In genomic region chr9:88221276-88221675, GRCm38 (mm10) we compare ENCODE assay signal across 15 mouse cellular contexts.
A peak's percentile ranks its signal among the peaks of the same experiment; 100 is the strongest.
DNase-seq lines count a peak whose midpoint lies in the region; ATAC-seq and TF ChIP-seq lines count a peak whose summit lies in the region.
"Had no signal": no experiment of that assay in that cellular context is flagged by ENCODE, and none has a peak within 500 bp of the region (broad histone marks: within the 10 kb centered on the region; RNA-seq: fewer than 3 reads in every experiment).

No protein-coding gene starts in this region.

- no peak overlapping the region for H3K4me3 ChIP-seq in heart, embryonic 11.5 days (ENCODE audit: low read depth, low read length)
- no peak overlapping the region for H3K4me3 ChIP-seq in midbrain, embryonic 11.5 days (ENCODE audit: low read depth, low read length)
- no peak overlapping the region for H3K4me3 ChIP-seq in midbrain, embryonic 15.5 days
- peak overlapping the region; percentile 4; the same call in 1 of the 2 replicates for H3K4me3 ChIP-seq in testis, adult 2 months (ENCODE audit: control insufficient read depth, low read depth, low read length)
- no peak overlapping the region for H3K4me3 ChIP-seq in limb, embryonic 11.5 days (ENCODE audit: low read depth, low read length)
- H3K4me3 ChIP-seq: embryonic facial prominence, embryonic 13.5 days; embryonic facial prominence, embryonic 15.5 days; erythroblast, embryonic 14.5 days; forebrain, embryonic 10.5 days; forebrain, embryonic 13.5 days; forebrain, embryonic 15.5 days had no signal

- ATAC-seq in heart, embryonic 11.5 days (replicated peaks; ENCODE audit: insufficient number of reproducible peaks, low FRiP score, low TSS enrichment), result no peak
- no peak for ATAC-seq in midbrain, embryonic 11.5 days (ENCODE audit: low FRiP score)
- ATAC-seq in midbrain, embryonic 15.5 days (replicated peaks), result no peak
- ATAC-seq in limb, embryonic 11.5 days (ENCODE audit: insufficient number of reproducible peaks, low FRiP score, low TSS enrichment, low read depth), result 0 out of 2 replicates have a peak, but pooled peaks have one; percentile 11

- no peak for TF ChIP-seq CTCF in testis, adult 2 months (IDR thresholded peaks at IDR 0.05; ENCODE audit: control insufficient read depth, insufficient read depth, insufficient replicate concordance, low read depth, low read length)

- H3K36me3 ChIP-seq in heart, embryonic 11.5 days (ENCODE audit: control insufficient read depth, insufficient read depth, low read length), result no peaks in the 10 kb centered on the region
- H3K36me3 ChIP-seq in midbrain, embryonic 11.5 days (ENCODE audit: control insufficient read depth, insufficient read depth, low read length), result no peaks in the 10 kb centered on the region
- H3K36me3 ChIP-seq in midbrain, embryonic 15.5 days (replicated peaks), result no peaks in the 10 kb centered on the region
- no peaks in the 10 kb centered on the region for H3K36me3 ChIP-seq in testis, adult 2 months (ENCODE audit: control insufficient read depth, insufficient read depth, low read length)
- H3K36me3 ChIP-seq in limb, embryonic 11.5 days (ENCODE audit: control insufficient read depth, insufficient read depth, low read length), result no peaks in the 10 kb centered on the region
- H3K36me3 ChIP-seq: embryonic facial prominence, embryonic 13.5 days; embryonic facial prominence, embryonic 15.5 days; forebrain, embryonic 10.5 days; forebrain, embryonic 15.5 days had no signal

- no peak overlapping the region for H3K4me2 ChIP-seq in heart, embryonic 11.5 days
- H3K4me2 ChIP-seq in midbrain, embryonic 11.5 days, result no peak overlapping the region
- H3K4me2 ChIP-seq in midbrain, embryonic 15.5 days, result no peak overlapping the region
- H3K4me2 ChIP-seq in limb, embryonic 11.5 days (ENCODE audit: low read depth, severe bottlenecking), result no peak overlapping the region
- H3K4me2 ChIP-seq: embryonic facial prominence, embryonic 15.5 days; forebrain, embryonic 13.5 days; forebrain, embryonic 15.5 days had no signal

- H3K27me3 ChIP-seq in heart, embryonic 11.5 days (ENCODE audit: control insufficient read depth, insufficient read depth, low read length), result peaks cover 7% of the 10 kb centered on the region; the same call in 1 of the 2 replicates
- no peaks in the 10 kb centered on the region for H3K27me3 ChIP-seq in midbrain, embryonic 11.5 days (ENCODE audit: control insufficient read depth, insufficient read depth, low read length)
- no peaks in the 10 kb centered on the region for H3K27me3 ChIP-seq in midbrain, embryonic 15.5 days (replicated peaks)
- H3K27me3 ChIP-seq in testis, adult 2 months (ENCODE audit: control insufficient read depth, insufficient read depth, low read length), result no peaks in the 10 kb centered on the region
- no peaks in the 10 kb centered on the region for H3K27me3 ChIP-seq in limb, embryonic 11.5 days (ENCODE audit: control insufficient read depth, insufficient read depth, low read length)
- H3K27me3 ChIP-seq: forebrain, embryonic 13.5 days; forebrain, embryonic 15.5 days had no signal

- H3K4me1 ChIP-seq in heart, embryonic 11.5 days (ENCODE audit: control insufficient read depth, insufficient read depth, low read length), result no peaks in the 10 kb centered on the region
- H3K4me1 ChIP-seq in midbrain, embryonic 11.5 days (ENCODE audit: control insufficient read depth, insufficient read depth, low read length), result no peaks in the 10 kb centered on the region
- no peaks in the 10 kb centered on the region for H3K4me1 ChIP-seq in midbrain, embryonic 15.5 days
- no peaks in the 10 kb centered on the region; the same call in 1 of the 2 replicates for H3K4me1 ChIP-seq in testis, adult 2 months (ENCODE audit: control insufficient read depth, insufficient read depth, low read length)
- H3K4me1 ChIP-seq in limb, embryonic 11.5 days (ENCODE audit: control insufficient read depth, insufficient read depth, low read length), result peaks cover 7% of the 10 kb centered on the region; the same call in 1 of the 2 replicates
- H3K4me1 ChIP-seq: forebrain, embryonic 10.5 days; forebrain, embryonic 13.5 days; forebrain, embryonic 15.5 days had no signal

- H3K9ac ChIP-seq in heart, embryonic 11.5 days (ENCODE audit: low read depth, low read length), result no peak overlapping the region
- H3K9ac ChIP-seq in midbrain, embryonic 11.5 days (ENCODE audit: low read length), result no peak overlapping the region
- H3K9ac ChIP-seq in midbrain, embryonic 15.5 days, result no peak overlapping the region
- H3K9ac ChIP-seq in limb, embryonic 11.5 days (ENCODE audit: low read length), result no peak overlapping the region
- H3K9ac ChIP-seq: embryonic facial prominence, embryonic 13.5 days; embryonic facial prominence, embryonic 15.5 days; forebrain, embryonic 13.5 days; forebrain, embryonic 15.5 days had no signal

- no peak for TF ChIP-seq POLR2A in testis, adult 2 months (IDR thresholded peaks at IDR 0.05; ENCODE audit: control insufficient read depth, low read depth, low read length)

- 79% methylated on average over 14 of the region's 14 CpGs for WGBS in heart, embryonic 11.5 days (ENCODE audit: insufficient replicate concordance)
- 85% methylated on average over 14 of the region's 14 CpGs for WGBS in midbrain, embryonic 11.5 days
- 80% methylated on average over 14 of the region's 14 CpGs for WGBS in midbrain, embryonic 15.5 days
- WGBS in limb, embryonic 11.5 days, result 73% methylated on average over 14 of the region's 14 CpGs

- peak; percentile 78 for DNase-seq in heart, adult 11 months
- peak; percentile 86 for DNase-seq in midbrain, embryonic 11.5 days (ENCODE audit: low spot score, missing footprints)
- DNase-seq in testis, postnatal 14 days (ENCODE audit: low spot score), result no peak
- DNase-seq in limb, embryonic 11.5 days (ENCODE audit: low spot score), result no peak
- DNase-seq in frontal cortex, postnatal 25 days (ENCODE audit: low spot score in 2 of 2), result no peak
- DNase-seq: cerebellum, adult 9-11 months had no signal

- no peaks in the 10 kb centered on the region for H3K9me3 ChIP-seq in heart, embryonic 11.5 days (replicated peaks; ENCODE audit: control insufficient read depth, low read length)
- no peaks in the 10 kb centered on the region for H3K9me3 ChIP-seq in midbrain, embryonic 11.5 days (ENCODE audit: control insufficient read depth, low read length)
- H3K9me3 ChIP-seq in midbrain, embryonic 15.5 days, result no peaks in the 10 kb centered on the region
- no peaks in the 10 kb centered on the region for H3K9me3 ChIP-seq in limb, embryonic 11.5 days (ENCODE audit: control insufficient read depth, low read length)
- H3K9me3 ChIP-seq: embryonic facial prominence, embryonic 13.5 days; embryonic facial prominence, embryonic 15.5 days; forebrain, embryonic 10.5 days; forebrain, embryonic 13.5 days; forebrain, embryonic 15.5 days had no signal

- H3K27ac ChIP-seq in heart, embryonic 11.5 days (ENCODE audit: low read depth, low read length), result no peak overlapping the region
- no peak overlapping the region for H3K27ac ChIP-seq in midbrain, embryonic 11.5 days (ENCODE audit: low read depth, low read length)
- H3K27ac ChIP-seq in midbrain, embryonic 15.5 days, result no peak overlapping the region
- H3K27ac ChIP-seq in testis, adult 2 months (ENCODE audit: control insufficient read depth, insufficient read depth, low read depth, low read length), result no peak overlapping the region
- no peak overlapping the region for H3K27ac ChIP-seq in limb, embryonic 11.5 days (replicated peaks; ENCODE audit: low read depth, low read length)
- H3K27ac ChIP-seq: embryonic facial prominence, embryonic 13.5 days; embryonic facial prominence, embryonic 15.5 days; forebrain, embryonic 10.5 days; forebrain, embryonic 13.5 days; forebrain, embryonic 15.5 days had no signal

Comparison
In these comparisons a context has a peak if more than half of its experiments do, and no peak if none do; other contexts are left out.
1. DNase-seq: peak in heart, adult 11 months (single experiment) and midbrain, embryonic 11.5 days (single experiment); none in testis, postnatal 14 days (single experiment), limb, embryonic 11.5 days (single experiment) and frontal cortex, postnatal 25 days (0 of 2).